Mouse (Mus musculus): ENCODE results near the gene Gse1.

- TF ChIP-seq POLR2A (IDR thresholded peaks at IDR 0.05; ENCODE audit: low read depth, low read length) (no peak), CTCF (IDR thresholded peaks at IDR 0.05; ENCODE audit: extremely low read depth, insufficient read length, insufficient replicate concordance, low read depth, low read length) (no peak)
Observed at GRCm38 (mm10) chr8:120565151-120565711, 337.0 kb downstream of the Gse1 start.
